ENCODE assay signal across 7 mouse cellular contexts in genomic region chr15:84260123-84260822, GRCm38 (mm10). TPM values are rescaled to one million over a fixed set of nuclear protein-coding genes. Genes with fewer than 3 reads are reported as not detected.
DNase-seq lines count a peak whose midpoint lies in the region; ATAC-seq and TF ChIP-seq lines count a peak whose summit lies in the region.

No protein-coding gene starts in this region.

- WGBS in kidney, embryonic 14.5 days: 33% methylated on average over 22 of the region's 22 CpGs
- whole genome bisulfite sequencing in limb, embryonic 14.5 days: 32% methylated on average over 22 of the region's 22 CpGs

- H3K9me3 ChIP-seq in kidney, embryonic 14.5 days (ENCODE audit: control insufficient read depth, low read length): no peaks in the 10 kb centered on the region
- no peaks in the 10 kb centered on the region for H3K9me3 ChIP-seq in limb, embryonic 14.5 days (ENCODE audit: control insufficient read depth, low read length)

- no peak overlapping the region for H3K27ac ChIP-seq in cortical plate, adult 2 months (ENCODE audit: insufficient read depth, low read length)
- H3K27ac ChIP-seq in kidney, embryonic 14.5 days (ENCODE audit: low read depth, low read length): no peak overlapping the region
- H3K27ac ChIP-seq in limb, embryonic 14.5 days (replicated peaks; ENCODE audit: low read depth, low read length): no peak overlapping the region

- TF ChIP-seq CTCF in cortical plate, adult 2 months (IDR thresholded peaks at IDR 0.05; ENCODE audit: extremely low read depth, insufficient read depth, low read length): peak; percentile 95

- TF ChIP-seq POLR2A in cortical plate, adult 2 months (IDR thresholded peaks at IDR 0.05; ENCODE audit: extremely low read depth, insufficient read depth, low read length): no peak
- TF ChIP-seq POLR2A in limb, embryonic 14.5 days (IDR thresholded peaks at IDR 0.05; ENCODE audit: borderline replicate concordance, extremely low read depth, insufficient read depth, insufficient read length): no peak

- 0 out of 2 replicates have a peak, but pooled peaks cover 2% of the 10 kb centered on the region for H3K4me1 ChIP-seq in cortical plate, adult 2 months (ENCODE audit: control insufficient read depth, insufficient read depth, low read length)
- H3K4me1 ChIP-seq in kidney, embryonic 14.5 days (ENCODE audit: control insufficient read depth, insufficient read depth, low read length): no peaks in the 10 kb centered on the region
- no peaks in the 10 kb centered on the region for H3K4me1 ChIP-seq in limb, embryonic 14.5 days (ENCODE audit: control insufficient read depth, insufficient read depth, low read length)

- peak; percentile 47 for ATAC-seq in kidney, embryonic 14.5 days (ENCODE audit: low FRiP score, low TSS enrichment)
- ATAC-seq in limb, embryonic 14.5 days (ENCODE audit: low FRiP score, low read depth): peak; percentile 66
- ATAC-seq in monocyte, adult 5-6 weeks (replicated peaks; ENCODE audit: insufficient number of reproducible peaks, low FRiP score, low TSS enrichment, poor library complexity, severe bottlenecking): peak; percentile 59; the same call in 1 of the 2 replicates

- peak; percentile 89 for DNase-seq in adrenal gland, postnatal 10 days
- peak; percentile 79 for DNase-seq in gastrocnemius, postnatal 10 days
- peak; percentile 90 for DNase-seq in limb, embryonic 14.5 days (ENCODE audit: low spot score)
- DNase-seq in spleen, postnatal 14 days (ENCODE audit: low spot score in 2 of 2): peak; percentile 22 to 66

- H3K36me3 ChIP-seq in kidney, embryonic 14.5 days (ENCODE audit: control insufficient read depth, insufficient read depth, low read length): no peaks in the 10 kb centered on the region
- H3K36me3 ChIP-seq in limb, embryonic 14.5 days (ENCODE audit: control insufficient read depth, insufficient read depth, low read length): no peaks in the 10 kb centered on the region

- 0 out of 2 replicates have a peak overlapping the region, but pooled peaks have one; percentile 6 for H3K4me3 ChIP-seq in cortical plate, adult 2 months (ENCODE audit: insufficient read depth, low read length)
- no peak overlapping the region for H3K4me3 ChIP-seq in kidney, embryonic 14.5 days (ENCODE audit: low read length)
- H3K4me3 ChIP-seq in limb, embryonic 14.5 days (replicated peaks; ENCODE audit: low read length): no peak overlapping the region

- no peak overlapping the region for H3K9ac ChIP-seq in kidney, embryonic 14.5 days (ENCODE audit: low read depth, low read length)
- no peak overlapping the region for H3K9ac ChIP-seq in limb, embryonic 14.5 days (ENCODE audit: low read depth, low read length, severe bottlenecking)

- no peak overlapping the region for H3K4me2 ChIP-seq in kidney, embryonic 14.5 days (replicated peaks; ENCODE audit: low read depth, low read length)
- no peak overlapping the region for H3K4me2 ChIP-seq in limb, embryonic 14.5 days (replicated peaks; ENCODE audit: low read depth, low read length, severe bottlenecking)

- H3K27me3 ChIP-seq in kidney, embryonic 14.5 days (ENCODE audit: control insufficient read depth, insufficient read depth, low read length): 0 out of 2 replicates have a peak, but pooled peaks cover 3% of the 10 kb centered on the region
- no peaks in the 10 kb centered on the region for H3K27me3 ChIP-seq in limb, embryonic 14.5 days (ENCODE audit: control insufficient read depth, insufficient read depth, low read length)

RNA-seq across cellular contexts. Expression of gene Parvb, which starts 28.4 kb away (rescaled TPM):
- total RNA-seq in adrenal gland, postnatal 10 days (2021): 10 to 100 TPM; 33.2 to 42.1 TPM
- 12.1 and 13.8 TPM in 2 replicates for polyA plus RNA-seq in cortical plate, adult 2 months (2012; rRNA removed)
- total RNA-seq in gastrocnemius, postnatal 10 days (2021): 10 to 100 TPM; 80.9 to 83.6 TPM
- 3.9 TPM in 2 replicates for polyA plus RNA-seq in kidney, embryonic 14.5 days (2014; fragmentation: Nextera tagmentation; extraction: Ambion mirVana)
- 13.5 and 14.0 TPM in 2 replicates for polyA plus RNA-seq in limb, embryonic 14.5 days (2012; rRNA removed)
- polyA plus RNA-seq in limb, embryonic 14.5 days (2014; fragmentation: Nextera tagmentation; extraction: Ambion mirVana): 2.4 and 2.6 TPM in 2 replicates
- 6.7 to 45.7 TPM (median 7.8 TPM) in 3 replicates for total RNA-seq in monocyte, adult 5-6 weeks (2017)
